Mouse (Mus musculus): ENCODE measurements around the gene Alkbh4. TPM values are rescaled to one million over a fixed set of nuclear protein-coding genes. Genes with fewer than 3 reads are reported as not detected.

Alkbh4 gene
- polyA plus RNA-seq, 1 experiment from 2014 or later, result 24.6 TPM

Small RNA genes lying within 50 kb of the gene (microRNA-seq; reads per million reads assigned to microRNA genes)
- gene Mir7035, result 0.87 reads per million

Other genes with a start within 250 kb of the Alkbh4 start
- gene Hspb1, start 248.2 kb upstream of the Alkbh4 start, polyA plus RNA-seq (2016; fragmentation: Nextera tagmentation; extraction: Ambion mirVana), result 22.3 and 26.5 TPM in 2 replicates
- gene Ywhag, start 201.5 kb upstream of the Alkbh4 start, polyA plus RNA-seq (2016; fragmentation: Nextera tagmentation; extraction: Ambion mirVana), result 516 and 524 TPM in 2 replicates
- gene Ssc4d, start 161.6 kb upstream of the Alkbh4 start, polyA plus RNA-seq (2016; fragmentation: Nextera tagmentation; extraction: Ambion mirVana), result 1.4 and 1.7 TPM in 2 replicates
- 0.15 TPM in 1 of 2 replicates, not detected in the other for gene Zp3, start 156.0 kb upstream of the Alkbh4 start, polyA plus RNA-seq (2016; fragmentation: Nextera tagmentation; extraction: Ambion mirVana)
- 29.5 and 31.7 TPM in 2 replicates for gene Dtx2, start 141.3 kb upstream of the Alkbh4 start, polyA plus RNA-seq (2016; fragmentation: Nextera tagmentation; extraction: Ambion mirVana)
- gene Upk3b, start 97.7 kb upstream of the Alkbh4 start, polyA plus RNA-seq (2016; fragmentation: Nextera tagmentation; extraction: Ambion mirVana), result 0.10 and 0.19 TPM in 2 replicates
- 1.4 and 2.1 TPM in 2 replicates for gene Upk3bl, start 81.7 kb upstream of the Alkbh4 start, polyA plus RNA-seq (2016; fragmentation: Nextera tagmentation; extraction: Ambion mirVana)
- gene Rasa4, start 52.2 kb upstream of the Alkbh4 start, polyA plus RNA-seq (2016; fragmentation: Nextera tagmentation; extraction: Ambion mirVana), result 10.8 and 11.0 TPM in 2 replicates
- 234 and 249 TPM in 2 replicates for gene Polr2j, start 19.5 kb upstream of the Alkbh4 start, polyA plus RNA-seq (2016; fragmentation: Nextera tagmentation; extraction: Ambion mirVana)
- 37.6 and 37.7 TPM in 2 replicates for gene Lrwd1, start 72 bp upstream of the Alkbh4 start, polyA plus RNA-seq (2016; fragmentation: Nextera tagmentation; extraction: Ambion mirVana)
- gene Orai2, start 34.6 kb downstream of the Alkbh4 start, polyA plus RNA-seq (2016; fragmentation: Nextera tagmentation; extraction: Ambion mirVana), result 18.6 and 18.9 TPM in 2 replicates
- 65.1 and 78.9 TPM in 2 replicates for gene Prkrip1, start 62.8 kb downstream of the Alkbh4 start, polyA plus RNA-seq (2016; fragmentation: Nextera tagmentation; extraction: Ambion mirVana)
- 28.0 and 29.2 TPM in 2 replicates for gene Sh2b2, start 110.4 kb downstream of the Alkbh4 start, polyA plus RNA-seq (2016; fragmentation: Nextera tagmentation; extraction: Ambion mirVana)

Measured in neural tube, embryonic 12.5 days (tissue).